ENCODE assay signal across 16 mouse cellular contexts in the genomic region with DNA sequence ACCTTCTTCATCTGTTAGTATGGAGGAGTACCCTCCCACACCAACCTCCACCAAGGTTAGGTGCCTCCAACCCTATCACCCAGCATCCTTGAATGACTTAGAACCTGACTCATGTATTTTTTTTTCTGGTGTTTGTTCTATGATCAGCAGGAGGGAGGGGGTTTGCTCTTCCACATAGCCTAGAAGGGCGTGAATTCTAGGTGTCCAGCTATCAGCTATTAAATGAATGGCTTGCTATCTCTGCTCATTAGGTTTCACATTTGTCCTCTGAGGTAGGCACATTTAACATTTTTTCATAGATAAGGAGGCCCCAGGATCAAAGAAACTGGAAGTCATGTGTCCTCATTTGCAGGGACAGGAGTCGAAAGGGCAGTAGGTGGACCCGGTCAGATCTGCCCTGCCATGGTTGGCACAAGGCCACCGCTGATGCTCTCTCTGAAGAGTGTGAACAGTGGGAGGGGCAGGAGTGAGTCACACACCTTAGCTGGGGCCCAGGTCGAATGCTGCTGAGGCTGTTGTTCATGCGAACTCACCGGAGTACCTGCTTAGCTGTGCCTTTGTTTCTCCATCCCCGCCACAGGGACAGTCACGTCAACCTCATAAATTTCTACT.
DNase-seq lines count a peak whose midpoint lies in the region; ATAC-seq and TF ChIP-seq lines count a peak whose summit lies in the region.
"Had no signal": no experiment of that assay in that cellular context is flagged by ENCODE, and none has a peak within 500 bp of the region (broad histone marks: within the 10 kb centered on the region; RNA-seq: fewer than 3 reads in every experiment).

No protein-coding gene starts in this region.

- H3K27me3 ChIP-seq in liver, adult 2 months (ENCODE audit: control insufficient read depth, insufficient read depth, low read length) = no peaks in the 10 kb centered on the region
- H3K27me3 ChIP-seq in intestine, embryonic 15.5 days (replicated peaks) = no peaks in the 10 kb centered on the region
- H3K27me3 ChIP-seq in stomach, embryonic 16.5 days (ENCODE audit: control insufficient read depth, insufficient read depth, low read length) = no peaks in the 10 kb centered on the region
- H3K27me3 ChIP-seq: liver, embryonic 12.5 days; neural tube, embryonic 13.5 days had no signal

- no peaks in the 10 kb centered on the region for H3K9me3 ChIP-seq in intestine, embryonic 15.5 days
- H3K9me3 ChIP-seq in stomach, embryonic 16.5 days (replicated peaks; ENCODE audit: control insufficient read depth, low read length) = no peaks in the 10 kb centered on the region
- H3K9me3 ChIP-seq: liver, embryonic 12.5 days; megakaryocyte, embryonic 14.5 days; neural tube, embryonic 13.5 days had no signal

- no peak overlapping the region for H3K9ac ChIP-seq in liver, adult 2 months (ENCODE audit: low read depth, low read length)
- H3K9ac ChIP-seq in intestine, embryonic 15.5 days = no peak overlapping the region
- H3K9ac ChIP-seq in stomach, embryonic 16.5 days (ENCODE audit: low read length) = no peak overlapping the region
- H3K9ac ChIP-seq: liver, embryonic 12.5 days; neural tube, embryonic 13.5 days had no signal

- H3K36me3 ChIP-seq in liver, adult 2 months (ENCODE audit: control insufficient read depth, insufficient read depth, low read length) = no peaks in the 10 kb centered on the region
- H3K36me3 ChIP-seq in intestine, embryonic 15.5 days = no peaks in the 10 kb centered on the region
- no peaks in the 10 kb centered on the region for H3K36me3 ChIP-seq in stomach, embryonic 16.5 days (ENCODE audit: control insufficient read depth, insufficient read depth, low read length)
- H3K36me3 ChIP-seq: G1E; liver, embryonic 12.5 days; neural tube, embryonic 13.5 days had no signal

- no peaks in the 10 kb centered on the region for H3K4me1 ChIP-seq in liver, adult 2 months (ENCODE audit: control insufficient read depth, insufficient read depth, low read length)
- H3K4me1 ChIP-seq in intestine, embryonic 15.5 days (replicated peaks) = peaks cover 13% of the 10 kb centered on the region
- 0 out of 2 replicates have a peak, but pooled peaks cover 2% of the 10 kb centered on the region for H3K4me1 ChIP-seq in stomach, embryonic 16.5 days (ENCODE audit: control insufficient read depth, insufficient read depth, low read length)
- H3K4me1 ChIP-seq: liver, embryonic 12.5 days; megakaryocyte, embryonic 14.5 days had no signal

- no peak overlapping the region for H3K27ac ChIP-seq in liver, adult 2 months (replicated peaks; ENCODE audit: insufficient read depth, low read depth, low read length)
- H3K27ac ChIP-seq in intestine, embryonic 15.5 days = no peak overlapping the region
- H3K27ac ChIP-seq in stomach, embryonic 16.5 days (ENCODE audit: low read length) = no peak overlapping the region
- H3K27ac ChIP-seq in layer of hippocampus, adult 2 months = no peak overlapping the region
- H3K27ac ChIP-seq: liver, embryonic 12.5 days; neural tube, embryonic 13.5 days had no signal

- no peak overlapping the region for H3K4me2 ChIP-seq in intestine, embryonic 15.5 days (replicated peaks)
- no peak overlapping the region for H3K4me2 ChIP-seq in stomach, embryonic 16.5 days (ENCODE audit: low read depth, low read length)
- H3K4me2 ChIP-seq: heart, embryonic 11.5 days; liver, embryonic 12.5 days; neural tube, embryonic 13.5 days had no signal

- 36% methylated on average over 9 of the region's 9 CpGs for WGBS in liver, adult 2 months
- WGBS in intestine, embryonic 15.5 days = 62% methylated on average over 9 of the region's 9 CpGs
- 62% methylated on average over 9 of the region's 9 CpGs for WGBS in stomach, embryonic 16.5 days

- peak; percentile 76 for DNase-seq in liver, adult 2 months (ENCODE audit: extremely low read depth, low read depth, low spot score)
- DNase-seq in liver = no peak
- DNase-seq in adrenal gland, adult 8-10 months = peak; percentile 37
- no peak for DNase-seq in c-Kit-positive CD71-positive TER-119-positive erythroid progenitor cells, embryonic 14.5 days (ENCODE audit: low spot score)
- no peak for DNase-seq in layer of hippocampus, adult 2 months (ENCODE audit: low spot score in 2 of 2)
- DNase-seq: cerebellum, adult 11 months; gastrocnemius, postnatal 36 days; heart, postnatal 4 days; right cerebral cortex, postnatal 25 days had no signal

- no peak for TF ChIP-seq POLR2A in liver, adult 2 months (IDR thresholded peaks at IDR 0.05; ENCODE audit: extremely low read depth, insufficient read depth, low read length)

- H3K4me3 ChIP-seq in liver, adult 2 months (ENCODE audit: insufficient read depth, low read depth, low read length) = no peak overlapping the region
- no peak overlapping the region for H3K4me3 ChIP-seq in intestine, embryonic 15.5 days (replicated peaks)
- no peak overlapping the region for H3K4me3 ChIP-seq in stomach, embryonic 16.5 days (replicated peaks; ENCODE audit: low read length)
- no peak overlapping the region for H3K4me3 ChIP-seq in layer of hippocampus, adult 2 months
- H3K4me3 ChIP-seq: liver, embryonic 12.5 days; megakaryocyte, embryonic 14.5 days; neural tube, embryonic 13.5 days had no signal

- peak; percentile 97 for ATAC-seq in intestine, embryonic 15.5 days
- ATAC-seq in stomach, embryonic 16.5 days (ENCODE audit: insufficient read depth, low FRiP score) = peak; percentile 90
- ATAC-seq: liver, embryonic 12.5 days had no signal

- no peaks in the 10 kb centered on the region for H3K79me2 ChIP-seq in liver, adult 2 months (ENCODE audit: control insufficient read depth, insufficient read depth, low read length)

- TF ChIP-seq CTCF in liver, adult 2 months (IDR thresholded peaks at IDR 0.05; ENCODE audit: low read depth, low read length) = no peak
- no peak for TF ChIP-seq CTCF in layer of hippocampus, adult 2 months (conservative IDR thresholded peaks at IDR 0.05)

Comparison
In these comparisons a context has a peak if more than half of its experiments do, and no peak if none do; other contexts are left out.
1. DNase-seq: peak in liver, adult 2 months (single experiment) and adrenal gland, adult 8-10 months (single experiment); none in liver (single experiment), c-Kit-positive CD71-positive TER-119-positive erythroid progenitor cells, embryonic 14.5 days (single experiment) and layer of hippocampus, adult 2 months (0 of 2).